Mouse (Mus musculus): ENCODE data around the gene Lrrc18. TPM values are rescaled to one million over a fixed set of nuclear protein-coding genes. Genes with fewer than 3 reads are reported as not detected.

Gene Lrrc18
- total RNA-seq, 2 experiments from 2014 or later, result 0.13 to 0.99 TPM

DNA sequence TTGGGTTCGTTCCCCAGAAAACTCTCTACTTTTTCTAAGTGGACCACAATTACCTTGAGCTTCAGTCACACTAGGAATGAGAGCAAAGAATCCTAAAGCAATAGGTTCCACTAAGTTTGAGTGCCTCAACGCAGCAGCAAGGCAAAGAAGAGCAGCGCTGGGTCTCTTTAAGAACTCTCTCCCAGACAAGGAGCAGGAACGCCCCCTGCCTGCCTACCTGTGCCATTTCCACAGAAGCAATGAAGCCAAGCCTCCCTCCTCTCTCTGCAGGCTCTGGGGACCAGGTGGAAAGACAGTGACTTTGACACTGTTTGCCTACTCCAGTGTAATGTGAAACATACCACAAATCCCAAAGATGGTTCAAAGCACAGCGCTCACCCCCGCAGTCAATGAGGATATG, 42.2 kb downstream of the Lrrc18 start:
- DNase-seq (ENCODE audit: extremely low spot score in 1 of 2, low spot score in 2 of 2), result peak in 1 of 2 experiments; percentile 53
- intact Hi-C loops (cut with DNase I), result no loop called here

DNA sequence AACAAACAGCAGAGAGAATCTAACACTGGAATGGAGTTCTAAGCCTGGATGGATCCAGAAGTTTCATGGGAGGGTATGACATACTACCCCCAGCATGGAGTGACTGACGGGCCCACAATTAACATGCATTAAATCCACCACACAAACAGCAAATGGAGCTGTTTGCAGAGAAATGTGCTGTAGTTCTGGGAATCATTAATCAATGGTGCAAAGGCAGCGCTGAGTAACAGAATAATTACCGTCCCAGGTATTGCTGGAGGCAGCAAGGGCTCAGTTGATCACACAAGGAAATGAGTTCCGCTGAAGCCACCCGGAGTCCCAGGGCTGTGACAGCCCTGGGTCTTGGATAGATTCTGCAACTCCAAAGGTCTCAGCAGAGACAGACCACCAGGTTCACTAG, 44.2 kb downstream of the Lrrc18 start:
- intact Hi-C loops (cut with DNase I), result no loop called here
- DNase-seq (ENCODE audit: extremely low spot score in 1 of 2, low spot score in 2 of 2), result no peak

DNA sequence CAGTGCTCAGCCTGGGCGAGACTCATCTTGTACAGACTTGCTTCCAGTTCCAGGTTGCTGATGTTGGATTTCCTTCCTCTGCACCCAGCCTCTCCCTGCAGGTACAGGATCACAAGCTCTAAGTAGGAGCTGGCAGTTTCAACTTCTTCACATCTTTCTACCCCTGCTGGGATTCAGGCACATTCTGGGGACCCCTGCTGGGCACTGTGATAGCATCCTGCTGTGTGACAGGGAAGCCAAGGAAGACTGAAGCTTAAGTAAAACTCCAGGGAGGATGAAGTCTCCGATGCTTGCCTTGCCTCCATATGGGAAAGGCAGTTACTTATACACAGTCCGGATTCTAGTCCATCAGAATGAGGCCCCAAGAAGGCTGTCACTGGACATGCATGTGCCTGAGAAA, 45.6 kb downstream of the Lrrc18 start:
- DNase-seq (ENCODE audit: extremely low spot score in 1 of 2, low spot score in 2 of 2), result no peak
- intact Hi-C loops (cut with DNase I), result no loop called here

DNA sequence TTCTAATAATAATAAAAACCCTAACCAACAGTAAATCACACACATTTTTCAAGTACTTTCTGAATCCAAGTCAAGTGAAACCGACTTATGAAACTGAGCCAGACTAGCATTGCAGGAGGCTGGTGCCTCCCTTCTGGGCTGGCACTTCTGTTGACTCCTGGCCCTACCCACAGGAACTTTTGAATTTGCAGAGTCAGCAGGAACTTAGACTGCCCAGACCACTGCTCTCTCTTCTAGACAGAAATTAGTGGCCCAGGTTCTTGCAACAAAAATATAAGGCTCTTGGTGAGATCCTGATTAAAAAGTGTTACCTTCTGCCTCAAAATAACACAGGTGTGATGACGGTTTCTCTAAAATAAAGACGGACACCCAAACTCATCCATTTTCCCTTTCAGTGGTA, 54.0 kb downstream of the Lrrc18 start:
- intact Hi-C loops (cut with DNase I), result no loop called here
- no peak for DNase-seq (ENCODE audit: extremely low spot score in 1 of 2, low spot score in 2 of 2)

DNA sequence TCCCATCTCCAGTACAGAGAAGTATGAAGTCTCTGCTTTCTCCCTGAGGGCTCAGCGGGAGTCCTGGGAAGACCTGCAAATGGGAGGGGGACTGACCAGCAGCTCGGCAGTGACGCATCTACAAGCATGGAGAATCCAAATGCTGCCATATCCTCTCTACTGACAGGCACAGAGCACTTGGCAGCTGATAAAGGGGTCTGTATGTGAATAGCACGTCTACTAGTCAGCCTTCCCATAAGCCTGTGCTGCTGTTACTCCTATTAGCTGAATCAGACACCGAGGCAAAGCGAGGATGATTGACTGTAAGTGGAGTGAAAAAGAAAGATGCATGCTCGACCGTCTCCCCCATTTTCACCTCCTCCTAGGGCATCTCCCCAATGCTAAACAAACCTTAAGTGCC, 62.3 kb downstream of the Lrrc18 start:
- no peak for DNase-seq (ENCODE audit: extremely low spot score in 1 of 2, low spot score in 2 of 2)
- intact Hi-C loops (cut with DNase I), result no loop called here

DNA sequence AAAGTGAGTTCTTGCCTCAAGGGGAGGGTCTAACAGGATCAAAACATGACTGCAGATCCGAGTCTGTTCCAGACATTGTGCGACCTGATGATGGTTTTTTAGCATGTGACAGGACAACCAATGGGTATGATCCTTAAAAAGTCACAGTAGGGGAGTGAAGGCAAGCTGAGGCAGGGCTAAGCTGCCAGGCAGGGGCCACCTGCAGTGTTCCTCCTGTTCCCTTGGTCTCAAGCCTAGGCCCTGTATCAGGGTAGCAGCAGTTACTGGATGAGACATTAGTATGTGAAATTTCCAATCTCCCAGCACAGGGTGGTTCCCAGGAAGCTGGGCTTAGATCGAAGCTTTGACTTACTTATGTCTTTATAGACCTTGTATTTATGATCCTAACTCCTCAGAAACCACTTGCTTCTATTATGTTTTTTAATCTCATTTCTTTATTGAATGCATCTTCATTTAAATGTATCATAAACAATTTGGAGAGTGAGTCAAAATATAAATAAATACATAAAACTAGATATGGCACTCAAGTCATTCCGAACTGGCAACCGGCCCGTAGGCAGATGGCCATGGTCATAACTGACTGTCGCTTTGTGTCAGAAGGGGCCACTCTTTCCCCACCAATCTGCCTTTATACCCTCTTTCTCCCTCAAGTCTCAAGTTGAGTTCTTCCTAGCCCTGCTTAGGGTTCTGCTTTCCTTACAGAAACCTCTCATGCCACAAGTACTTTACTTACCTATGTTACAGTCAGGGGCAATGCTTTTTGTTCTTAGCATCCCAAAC, 67.9 kb downstream of the Lrrc18 start:
- DNase-seq (ENCODE audit: extremely low spot score in 1 of 2, low spot score in 2 of 2), result no peak
- intact Hi-C loops (cut with DNase I), result no loop called here

DNA sequence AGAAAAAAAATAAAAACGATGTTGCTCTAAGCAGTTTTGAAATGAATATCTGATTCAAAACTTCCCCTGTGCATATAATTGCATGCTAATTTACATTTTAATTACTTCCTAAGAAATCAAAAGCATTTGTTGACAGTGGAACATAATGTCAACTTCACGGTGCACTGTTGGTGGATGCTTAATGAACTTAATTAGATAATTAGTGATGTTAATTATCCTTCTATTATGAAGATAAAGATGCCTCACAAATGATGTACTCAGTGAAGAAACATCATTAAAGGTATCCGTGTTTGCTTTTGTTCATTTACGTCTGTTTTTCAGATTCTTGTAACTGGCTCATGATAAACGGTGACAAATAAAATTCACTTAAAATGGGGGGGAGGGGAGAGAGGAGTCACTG, 71.8 kb downstream of the Lrrc18 start:
- intact Hi-C loops (cut with DNase I), result no loop called here
- no peak for DNase-seq (ENCODE audit: extremely low spot score in 1 of 2, low spot score in 2 of 2)

Other genes starting within 250 kb of the Lrrc18 start
- gene Tmem273, start 205.4 kb upstream of the Lrrc18 start, total RNA-seq (2021), result under 1 TPM; 0.24 to 0.47 TPM
- not detected for gene Fam170b, start 157.4 kb upstream of the Lrrc18 start, total RNA-seq (2021)
- 1 to 10 TPM; 4.6 to 5.4 TPM for gene Vstm4, start 134.6 kb upstream of the Lrrc18 start, total RNA-seq (2021)
- gene Wdfy4, start 194.1 kb downstream of the Lrrc18 start, total RNA-seq (2021), result 1 to 10 TPM; 2.0 to 2.8 TPM
- gene Arhgap22, start 222.6 kb downstream of the Lrrc18 start, total RNA-seq (2021), result 1 to 10 TPM; 6.5 to 9.7 TPM

Data from left cerebral cortex, postnatal 10 days (tissue).